Mouse (Mus musculus): Measurements from ENCODE around the gene Pptc7.

GRCm38 (mm10) chr5:122312346-122312745 lies 28.2 kb downstream of the Pptc7 start:
- TF ChIP-seq POLR2A (IDR thresholded peaks at IDR 0.05; ENCODE audit: borderline replicate concordance, extremely low read depth, insufficient read depth, insufficient read length, poor library complexity, severe bottlenecking): no peak
- no peak for TF ChIP-seq CTCF (IDR thresholded peaks at IDR 0.05; ENCODE audit: borderline replicate concordance, extremely low read depth, insufficient read depth, insufficient read length)
